In the genomic region with DNA sequence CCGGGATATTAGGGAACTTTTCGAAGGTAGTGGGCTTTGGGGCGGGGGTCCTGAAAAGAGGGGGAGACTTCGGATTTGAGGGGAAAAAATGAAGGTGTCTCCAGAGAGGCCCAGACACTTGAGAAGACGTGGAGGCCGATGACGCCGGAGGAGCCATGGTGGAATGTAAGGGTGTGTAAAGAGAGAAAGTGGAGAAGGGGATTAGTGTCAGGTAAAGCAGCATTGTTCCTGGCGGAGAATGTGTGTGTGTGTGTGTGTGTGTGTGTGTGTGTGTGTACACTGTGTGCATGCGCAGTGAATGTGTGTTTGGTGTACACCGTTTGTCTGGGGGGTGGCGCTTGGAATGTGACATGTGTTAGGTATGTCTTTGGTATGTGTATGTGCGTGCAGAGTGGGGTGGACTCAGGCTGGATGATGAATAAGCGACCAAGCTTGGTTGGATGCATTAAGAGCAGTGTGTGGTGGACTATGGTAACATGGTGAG, we compare ENCODE assay signal across 8 mouse cellular contexts. TPM values are rescaled to one million over a fixed set of nuclear protein-coding genes. Genes with fewer than 3 reads are reported as not detected.
DNase-seq lines count a peak whose midpoint lies in the region; ATAC-seq and TF ChIP-seq lines count a peak whose summit lies in the region.

No protein-coding gene starts in this region.

- H3K4me2 ChIP-seq in forebrain, embryonic 13.5 days = peak overlapping the region; percentile 67
- H3K4me2 ChIP-seq in intestine, embryonic 14.5 days (ENCODE audit: low read length) = peak overlapping the region; percentile 55
- peak overlapping the region; percentile 57 for H3K4me2 ChIP-seq in liver, embryonic 14.5 days (ENCODE audit: low read depth)
- H3K4me2 ChIP-seq in neural tube, embryonic 12.5 days (replicated peaks) = peak overlapping the region; percentile 60

- intact Hi-C loops in gastrocnemius, postnatal 36 days (cut with DNase I) = no loop called here

- H3K27ac ChIP-seq in forebrain, embryonic 13.5 days = peak overlapping the region; percentile 78
- peak overlapping the region; percentile 59; the same call in 1 of the 2 replicates for H3K27ac ChIP-seq in intestine, embryonic 14.5 days (ENCODE audit: low read depth)
- H3K27ac ChIP-seq in liver, embryonic 14.5 days = no peak overlapping the region
- 0 out of 2 replicates have a peak overlapping the region, but pooled peaks have one; percentile 37 for H3K27ac ChIP-seq in neural tube, embryonic 12.5 days

- H3K27me3 ChIP-seq in forebrain, embryonic 13.5 days = no peaks in the 10 kb centered on the region
- H3K27me3 ChIP-seq in intestine, embryonic 14.5 days (replicated peaks; ENCODE audit: control insufficient read depth, insufficient read depth, low read length) = no peaks in the 10 kb centered on the region
- H3K27me3 ChIP-seq in liver, embryonic 14.5 days (ENCODE audit: control insufficient read depth, insufficient read depth, low read length) = no peaks in the 10 kb centered on the region
- no peaks in the 10 kb centered on the region for H3K27me3 ChIP-seq in neural tube, embryonic 12.5 days (replicated peaks)

- 22% methylated on average over 14 of the region's 14 CpGs for WGBS in forebrain, embryonic 13.5 days
- WGBS in intestine, embryonic 14.5 days = 20% methylated on average over 14 of the region's 14 CpGs
- 16% methylated on average over 14 of the region's 14 CpGs for WGBS in liver, embryonic 14.5 days (ENCODE audit: insufficient replicate concordance)
- WGBS in neural tube, embryonic 12.5 days = 27% methylated on average over 14 of the region's 14 CpGs

- no peak for TF ChIP-seq EP300 in liver, embryonic 14.5 days (IDR thresholded peaks at IDR 0.05; ENCODE audit: low read depth)

- H3K9ac ChIP-seq in forebrain, embryonic 13.5 days = peak overlapping the region; percentile 87
- H3K9ac ChIP-seq in intestine, embryonic 14.5 days (ENCODE audit: low read length) = peak overlapping the region; percentile 75
- H3K9ac ChIP-seq in liver, embryonic 14.5 days (replicated peaks) = peak overlapping the region; percentile 65
- peak overlapping the region; percentile 80 for H3K9ac ChIP-seq in neural tube, embryonic 12.5 days

- H3K9me3 ChIP-seq in forebrain, embryonic 13.5 days (replicated peaks) = no peaks in the 10 kb centered on the region
- H3K9me3 ChIP-seq in intestine, embryonic 14.5 days (ENCODE audit: control insufficient read depth, low read length) = no peaks in the 10 kb centered on the region
- H3K9me3 ChIP-seq in liver, embryonic 14.5 days (ENCODE audit: control insufficient read depth, low read length) = no peaks in the 10 kb centered on the region
- H3K9me3 ChIP-seq in neural tube, embryonic 12.5 days = no peaks in the 10 kb centered on the region

- peak overlapping the region; percentile 61 for H3K4me3 ChIP-seq in forebrain, embryonic 13.5 days
- H3K4me3 ChIP-seq in intestine, embryonic 14.5 days (ENCODE audit: low read depth, low read length) = peak overlapping the region; percentile 58
- peak overlapping the region; percentile 58 to 87 for H3K4me3 ChIP-seq in liver, embryonic 14.5 days (ENCODE audit: insufficient read depth in 1 of 2, low read depth in 2 of 2, low read length in 2 of 2)
- peak overlapping the region; percentile 55 for H3K4me3 ChIP-seq in neural tube, embryonic 12.5 days

- TF ChIP-seq CTCF in liver, embryonic 14.5 days (IDR thresholded peaks at IDR 0.05; ENCODE audit: low read depth) = no peak

- peaks cover 12% of the 10 kb centered on the region; the same call in 1 of the 2 replicates for H3K36me3 ChIP-seq in forebrain, embryonic 13.5 days (ENCODE audit: poor library complexity, severe bottlenecking)
- H3K36me3 ChIP-seq in intestine, embryonic 14.5 days (ENCODE audit: control insufficient read depth, insufficient read depth, low read length) = peaks cover 14% of the 10 kb centered on the region; the same call in 1 of the 2 replicates
- H3K36me3 ChIP-seq in liver, embryonic 14.5 days (replicated peaks; ENCODE audit: control insufficient read depth, insufficient read depth, low read depth) = no peaks in the 10 kb centered on the region; the same call in 1 of the 2 replicates
- H3K36me3 ChIP-seq in neural tube, embryonic 12.5 days = peaks cover 6% of the 10 kb centered on the region; the same call in 1 of the 2 replicates

- H3K4me1 ChIP-seq in forebrain, embryonic 13.5 days = peaks cover 15% of the 10 kb centered on the region; the same call in 1 of the 2 replicates
- no peaks in the 10 kb centered on the region for H3K4me1 ChIP-seq in intestine, embryonic 14.5 days (replicated peaks; ENCODE audit: control insufficient read depth, insufficient read depth, low read length)
- H3K4me1 ChIP-seq in liver, embryonic 14.5 days (replicated peaks; ENCODE audit: control insufficient read depth in 2 of 2, insufficient read depth in 2 of 2, low read length in 1 of 2) = peaks cover 0 to 8% of the 10 kb centered on the region in 2 experiments; a peak in 1 of 4 replicates
- peaks cover 9% of the 10 kb centered on the region for H3K4me1 ChIP-seq in neural tube, embryonic 12.5 days

- DNase-seq in right cerebral cortex, postnatal 10 days (ENCODE audit: low spot score in 2 of 2) = peak; percentile 38 to 51
- DNase-seq in right cerebral cortex, adult 18-20 months = no peak
- DNase-seq in brain, adult 2 months (ENCODE audit: low read depth, low spot score) = peak; percentile 54
- no peak for DNase-seq in intestine, embryonic 14.5 days (ENCODE audit: low spot score)
- no peak for DNase-seq in liver, embryonic 14.5 days (ENCODE audit: low read depth in 3 of 3, low spot score in 3 of 3)
- no peak for DNase-seq in gastrocnemius, postnatal 36 days

- ATAC-seq in forebrain, embryonic 13.5 days = peak; percentile 64
- ATAC-seq in intestine, embryonic 14.5 days (replicated peaks; ENCODE audit: low FRiP score, low TSS enrichment, low read depth) = peak; percentile 56
- no peak for ATAC-seq in liver, embryonic 14.5 days (ENCODE audit: insufficient read depth)
- ATAC-seq in neural tube, embryonic 12.5 days (ENCODE audit: low FRiP score, low read depth) = peak; percentile 41

RNA-seq across cellular contexts. Expression of a gene that starts 0.9 kb away (rescaled TPM):
- 430 and 475 TPM in 2 replicates for polyA plus RNA-seq in forebrain, embryonic 13.5 days (2015; fragmentation: Nextera tagmentation; extraction: Ambion mirVana)
- polyA plus RNA-seq in intestine, embryonic 14.5 days (2014; fragmentation: Nextera tagmentation; extraction: Ambion mirVana) = 205 and 214 TPM in 2 replicates
- polyA plus RNA-seq in liver, embryonic 14.5 days (2012; rRNA removed) = 35.5 and 48.6 TPM in 2 replicates
- 102 and 109 TPM in 2 replicates for polyA plus RNA-seq in liver, embryonic 14.5 days (2014; fragmentation: Nextera tagmentation; extraction: Ambion mirVana)
- 393 TPM in 2 replicates for polyA plus RNA-seq in neural tube, embryonic 12.5 days (2016; fragmentation: Nextera tagmentation; extraction: Ambion mirVana)
- total RNA-seq in gastrocnemius, postnatal 36 days (2021) = 1 to 10 TPM; 6.4 to 8.0 TPM

RNA-seq across cellular contexts. Expression of a gene that starts 46.3 kb away (rescaled TPM):
- polyA plus RNA-seq in forebrain, embryonic 13.5 days (2015; fragmentation: Nextera tagmentation; extraction: Ambion mirVana) = 3.1 and 4.3 TPM in 2 replicates
- polyA plus RNA-seq in intestine, embryonic 14.5 days (2014; fragmentation: Nextera tagmentation; extraction: Ambion mirVana) = 3.2 and 3.3 TPM in 2 replicates
- polyA plus RNA-seq in liver, embryonic 14.5 days (2012; rRNA removed) = 0.37 and 0.54 TPM in 2 replicates
- polyA plus RNA-seq in liver, embryonic 14.5 days (2014; fragmentation: Nextera tagmentation; extraction: Ambion mirVana) = 0.56 and 0.63 TPM in 2 replicates
- 4.0 and 4.2 TPM in 2 replicates for polyA plus RNA-seq in neural tube, embryonic 12.5 days (2016; fragmentation: Nextera tagmentation; extraction: Ambion mirVana)
- 1 to 10 TPM; 1.7 to 1.8 TPM for total RNA-seq in gastrocnemius, postnatal 36 days (2021)

Comparison
In these comparisons a context has a peak if more than half of its experiments do, and no peak if none do; other contexts are left out.
1. DNase-seq: peak in right cerebral cortex, postnatal 10 days (2 of 2) and brain, adult 2 months (single experiment); none in right cerebral cortex, adult 18-20 months (single experiment), intestine, embryonic 14.5 days (single experiment), liver, embryonic 14.5 days (0 of 3) and gastrocnemius, postnatal 36 days (0 of 2).
2. Peak in every context shown above with its lines, with median percentiles within 50 percentile points of each other: H3K4me2 ChIP-seq, H3K4me3 ChIP-seq and H3K9ac ChIP-seq.